Mouse (Mus musculus) lung, postnatal 0 days (tissue): ENCODE results near the gene Ttc29.

Experiments
- CTCF ChIP-seq: IDR thresholded peaks from 2 replicates; pipeline ENCODE4 v1.5.1; 2016; ENCODE audit warnings: antibody characterized with exemption, mild to moderate bottlenecking
- EP300 ChIP-seq: IDR thresholded peaks from 2 replicates; pipeline ENCODE4 v1.6.1; 2016; ENCODE audit warnings: antibody characterized with exemption, mild to moderate bottlenecking, control low read depth

- TF ChIP-seq CTCF: no peak
- TF ChIP-seq EP300: no peak
Measured at GRCm38 (mm10) chr8:78438121-78438520, 225.0 kb downstream of the Ttc29 start.
